Mouse (Mus musculus) spleen, adult 2 months (tissue): ENCODE measurements around the gene BC005537.

Experiments
- CTCF ChIP-seq: fragments of 200-500 bp; IDR thresholded peaks from 2 replicates; pipeline ENCODE4 v1.5.1; 2011; ENCODE audit warnings: mild to moderate bottlenecking, inconsistent platforms; ENCODE audit not compliant: insufficient read depth, insufficient read length, insufficient replicate concordance; ENCODE audit errors: extremely low read depth
- POLR2A ChIP-seq: fragments of 200-500 bp; IDR thresholded peaks from 2 replicates; pipeline ENCODE4 v1.6.1; 2011; ENCODE audit warnings: low read depth, low read length, inconsistent platforms

- no peak for TF ChIP-seq CTCF
- TF ChIP-seq POLR2A: no peak
Observed at GRCm38 (mm10) chr13:24851989-24852388, 50.5 kb downstream of the BC005537 start.
